In genomic region chr4:45073544-45073943, GRCm38 (mm10) we compare ENCODE assay signal across 27 mouse cellular contexts. TPM values are rescaled to one million over a fixed set of nuclear protein-coding genes. Genes with fewer than 3 reads are reported as not detected.
DNase-seq lines count a peak whose midpoint lies in the region; ATAC-seq and TF ChIP-seq lines count a peak whose summit lies in the region.
"Had no signal": no experiment of that assay in that cellular context is flagged by ENCODE, and none has a peak within 500 bp of the region (broad histone marks: within the 10 kb centered on the region; RNA-seq: fewer than 3 reads in every experiment).

No protein-coding gene starts in this region.

- TF ChIP-seq EP300 in liver, postnatal 0 days (IDR thresholded peaks at IDR 0.05; ENCODE audit: low read depth) = peak; percentile 94

- no peak for TF ChIP-seq CTCF in liver, postnatal 0 days (IDR thresholded peaks at IDR 0.05; ENCODE audit: low read depth)

- ATAC-seq in erythroblast, adult 5-6 weeks (replicated peaks; ENCODE audit: low FRiP score, poor library complexity, severe bottlenecking) = peak; percentile 64; the same call in 1 of the 2 replicates
- peak; percentile 85 for ATAC-seq in liver, embryonic 12.5 days
- peak; percentile 68 for ATAC-seq in liver, postnatal 0 days
- no peak for ATAC-seq in midbrain, embryonic 11.5 days (ENCODE audit: low FRiP score)
- ATAC-seq: forebrain, embryonic 16.5 days; intestine, postnatal 0 days; midbrain, embryonic 13.5 days had no signal

- H3K4me1 ChIP-seq in liver, embryonic 12.5 days = peaks cover 70% of the 10 kb centered on the region
- H3K4me1 ChIP-seq in liver, postnatal 0 days (ENCODE audit: insufficient read depth) = peaks cover 10% of the 10 kb centered on the region; the same call in 1 of the 2 replicates
- peaks cover 3% of the 10 kb centered on the region; the same call in 1 of the 2 replicates for H3K4me1 ChIP-seq in limb, embryonic 10.5 days
- H3K4me1 ChIP-seq in midbrain, embryonic 11.5 days (ENCODE audit: control insufficient read depth, insufficient read depth, low read length) = no peaks in the 10 kb centered on the region; the same call in 1 of the 2 replicates

- WGBS in liver, embryonic 12.5 days (ENCODE audit: insufficient replicate concordance) = 27% methylated on average over 6 of the region's 6 CpGs
- WGBS in liver, postnatal 0 days (ENCODE audit: insufficient replicate concordance) = 54% methylated on average over 6 of the region's 6 CpGs
- WGBS in limb, embryonic 10.5 days = 66% methylated on average over 6 of the region's 6 CpGs
- WGBS in midbrain, embryonic 11.5 days = 88% methylated on average over 6 of the region's 6 CpGs

- H3K27ac ChIP-seq in liver, embryonic 12.5 days = peak overlapping the region; percentile 72
- H3K27ac ChIP-seq in liver, postnatal 0 days (ENCODE audit: low read depth) = no peak overlapping the region
- H3K27ac ChIP-seq in limb, embryonic 10.5 days = no peak overlapping the region
- H3K27ac ChIP-seq in midbrain, embryonic 11.5 days (ENCODE audit: low read depth, low read length) = no peak overlapping the region
- H3K27ac ChIP-seq: heart, adult 2 months; heart, embryonic 13.5 days; hindbrain, embryonic 14.5 days; limb, embryonic 13.5 days; midbrain, embryonic 13.5 days had no signal

- no peak overlapping the region for H3K9ac ChIP-seq in liver, embryonic 12.5 days
- H3K9ac ChIP-seq in liver, postnatal 0 days (replicated peaks) = no peak overlapping the region
- H3K9ac ChIP-seq in midbrain, embryonic 11.5 days (ENCODE audit: low read length) = no peak overlapping the region
- H3K9ac ChIP-seq: heart, embryonic 13.5 days; hindbrain, embryonic 14.5 days; limb, embryonic 13.5 days; midbrain, embryonic 13.5 days had no signal

- DNase-seq in c-Kit-positive CD71-positive TER-119-negative erythroid progenitor cells, embryonic 14.5 days (ENCODE audit: low read depth) = peak; percentile 64
- DNase-seq in liver, postnatal 0 days = no peak
- DNase-seq in adrenal gland, adult 2 months = no peak
- no peak for DNase-seq in limb, embryonic 10.5 days (ENCODE audit: low spot score)
- no peak for DNase-seq in cerebellum, adult 9-10 months
- DNase-seq in midbrain, embryonic 11.5 days (ENCODE audit: low spot score, missing footprints) = no peak
- DNase-seq: adrenal gland, postnatal 10 days; B cell, adult 2 months; cerebellum, adult 2 months; cerebellum, postnatal 36 days; heart, adult 2 months; heart, postnatal 10 days; kidney, adult 9 months; kidney, postnatal 10 days; layer of hippocampus, postnatal 36 days; lung, adult 2 months; lung, postnatal 10 days; retina, postnatal 1 day; right cerebral cortex, postnatal 14 days had no signal

- H3K9me3 ChIP-seq in liver, embryonic 12.5 days (replicated peaks) = 0 out of 2 replicates have a peak, but pooled peaks cover 3% of the 10 kb centered on the region
- H3K9me3 ChIP-seq in liver, postnatal 0 days (ENCODE audit: low read length) = no peaks in the 10 kb centered on the region
- no peaks in the 10 kb centered on the region for H3K9me3 ChIP-seq in limb, embryonic 10.5 days (replicated peaks)
- no peaks in the 10 kb centered on the region for H3K9me3 ChIP-seq in midbrain, embryonic 11.5 days (ENCODE audit: control insufficient read depth, low read length)
- H3K9me3 ChIP-seq: heart, embryonic 13.5 days; limb, embryonic 13.5 days; midbrain, embryonic 13.5 days had no signal

- peaks cover 13% of the 10 kb centered on the region; the same call in 1 of the 2 replicates for H3K36me3 ChIP-seq in liver, embryonic 12.5 days
- H3K36me3 ChIP-seq in liver, postnatal 0 days (replicated peaks; ENCODE audit: insufficient read depth, low read length) = 0 out of 2 replicates have a peak, but pooled peaks cover 4% of the 10 kb centered on the region
- H3K36me3 ChIP-seq in limb, embryonic 10.5 days = peaks cover 4% of the 10 kb centered on the region
- H3K36me3 ChIP-seq in midbrain, embryonic 11.5 days (ENCODE audit: control insufficient read depth, insufficient read depth, low read length) = no peaks in the 10 kb centered on the region

- no peaks in the 10 kb centered on the region for H3K27me3 ChIP-seq in liver, embryonic 12.5 days (replicated peaks)
- H3K27me3 ChIP-seq in liver, postnatal 0 days (ENCODE audit: insufficient read depth, low read length) = no peaks in the 10 kb centered on the region
- no peaks in the 10 kb centered on the region for H3K27me3 ChIP-seq in limb, embryonic 10.5 days (ENCODE audit: low read depth, poor library complexity, severe bottlenecking)
- no peaks in the 10 kb centered on the region for H3K27me3 ChIP-seq in midbrain, embryonic 11.5 days (ENCODE audit: control insufficient read depth, insufficient read depth, low read length)
- H3K27me3 ChIP-seq: heart, embryonic 13.5 days; limb, embryonic 13.5 days; midbrain, embryonic 13.5 days had no signal

- peak overlapping the region; percentile 42 for H3K4me2 ChIP-seq in liver, embryonic 12.5 days
- 0 out of 2 replicates have a peak overlapping the region, but pooled peaks have one; percentile 3 for H3K4me2 ChIP-seq in liver, postnatal 0 days (ENCODE audit: low read depth, low read length)
- H3K4me2 ChIP-seq in midbrain, embryonic 11.5 days = no peak overlapping the region
- H3K4me2 ChIP-seq: heart, embryonic 13.5 days; hindbrain, embryonic 14.5 days; limb, embryonic 13.5 days; midbrain, embryonic 13.5 days had no signal

- H3K4me3 ChIP-seq in liver, embryonic 12.5 days = no peak overlapping the region
- no peak overlapping the region for H3K4me3 ChIP-seq in liver, postnatal 0 days (ENCODE audit: low read depth, low read length)
- no peak overlapping the region for H3K4me3 ChIP-seq in limb, embryonic 10.5 days
- no peak overlapping the region for H3K4me3 ChIP-seq in midbrain, embryonic 11.5 days (ENCODE audit: low read depth, low read length)
- H3K4me3 ChIP-seq: heart, adult 2 months; heart, embryonic 13.5 days; limb, embryonic 13.5 days; midbrain, embryonic 13.5 days had no signal

RNA-seq across cellular contexts. Expression of gene Fbxo10, which starts 10.9 kb away (rescaled TPM):
- total RNA-seq in erythroblast, adult 5-6 weeks (2015; ENCODE audit: low replicate concordance) = 2.1 and 7.1 TPM in 2 replicates
- 4.0 and 5.5 TPM in 2 replicates for total RNA-seq in erythroblast, adult 5-6 weeks (2017; ENCODE audit: low replicate concordance)
- polyA plus RNA-seq in liver, embryonic 12.5 days (2016; fragmentation: Nextera tagmentation; extraction: Ambion mirVana) = 6.7 and 6.8 TPM in 2 replicates
- polyA plus RNA-seq in liver, postnatal 0 days (2015; fragmentation: Nextera tagmentation; extraction: Ambion mirVana) = 1.5 and 2.0 TPM in 2 replicates
- total RNA-seq in adrenal gland, adult 2 months (2021) = 10 to 100 TPM in 1 of 2 experiments, 1 to 10 TPM in 1; 6.7 to 12.0 TPM
- polyA plus RNA-seq in adrenal gland, adult 2 months (2012; rRNA removed) = 15.0 and 16.0 TPM in 2 replicates
- 13.7 and 17.9 TPM in 2 replicates for polyA plus RNA-seq in limb, embryonic 10.5 days (2016; fragmentation: Nextera tagmentation; extraction: Ambion mirVana)
- polyA plus RNA-seq in midbrain, embryonic 11.5 days (2014; fragmentation: Nextera tagmentation; extraction: Ambion mirVana) = 5.0 and 5.6 TPM in 2 replicates

RNA-seq across cellular contexts. Expression of gene Tomm5, which starts 34.4 kb away (rescaled TPM):
- total RNA-seq in erythroblast, adult 5-6 weeks (2015; ENCODE audit: low replicate concordance) = 27.6 and 42.7 TPM in 2 replicates
- 14.1 and 28.4 TPM in 2 replicates for total RNA-seq in erythroblast, adult 5-6 weeks (2017; ENCODE audit: low replicate concordance)
- 271 and 276 TPM in 2 replicates for polyA plus RNA-seq in liver, embryonic 12.5 days (2016; fragmentation: Nextera tagmentation; extraction: Ambion mirVana)
- polyA plus RNA-seq in liver, postnatal 0 days (2015; fragmentation: Nextera tagmentation; extraction: Ambion mirVana) = 144 and 147 TPM in 2 replicates
- total RNA-seq in adrenal gland, adult 2 months (2021) = 100 to 1,000 TPM in 1 of 2 experiments, 10 to 100 TPM in 1; 77.9 to 111 TPM
- polyA plus RNA-seq in adrenal gland, adult 2 months (2012; rRNA removed) = 46.0 and 52.3 TPM in 2 replicates
- 210 and 265 TPM in 2 replicates for polyA plus RNA-seq in limb, embryonic 10.5 days (2016; fragmentation: Nextera tagmentation; extraction: Ambion mirVana)
- polyA plus RNA-seq in midbrain, embryonic 11.5 days (2014; fragmentation: Nextera tagmentation; extraction: Ambion mirVana) = 166 and 185 TPM in 2 replicates

RNA-seq across cellular contexts. Expression of gene Polr1e, which starts 55.2 kb away (rescaled TPM):
- 10.4 and 17.9 TPM in 2 replicates for total RNA-seq in erythroblast, adult 5-6 weeks (2015; ENCODE audit: low replicate concordance)
- 8.1 and 9.8 TPM in 2 replicates for total RNA-seq in erythroblast, adult 5-6 weeks (2017; ENCODE audit: low replicate concordance)
- 40.7 and 44.9 TPM in 2 replicates for polyA plus RNA-seq in liver, embryonic 12.5 days (2016; fragmentation: Nextera tagmentation; extraction: Ambion mirVana)
- polyA plus RNA-seq in liver, postnatal 0 days (2015; fragmentation: Nextera tagmentation; extraction: Ambion mirVana) = 8.7 and 11.0 TPM in 2 replicates
- total RNA-seq in adrenal gland, adult 2 months (2021) = 10 to 100 TPM; 13.0 to 16.3 TPM
- polyA plus RNA-seq in adrenal gland, adult 2 months (2012; rRNA removed) = 2.9 and 3.1 TPM in 2 replicates
- polyA plus RNA-seq in limb, embryonic 10.5 days (2016; fragmentation: Nextera tagmentation; extraction: Ambion mirVana) = 60.8 and 71.9 TPM in 2 replicates
- polyA plus RNA-seq in midbrain, embryonic 11.5 days (2014; fragmentation: Nextera tagmentation; extraction: Ambion mirVana) = 51.6 and 56.3 TPM in 2 replicates
